Mouse (Mus musculus) adipocyte (in vitro differentiated cells): ENCODE results near the gene Rab36.

Experiments
- DNase-seq: peaks from one replicate; pipeline ENCODE4 v3.0.0-alpha.2; 2016; ENCODE audit warnings: low spot score

Gene Rab36

GRCm38 (mm10) chr10:75070281-75070976, 33.6 kb downstream of the Rab36 start:
- no peak for DNase-seq

- DNase-seq = no peak
Observed at GRCm38 (mm10) chr10:75075665-75076064, 38.8 kb downstream of the Rab36 start.

GRCm38 (mm10) chr10:75078174-75079128, 41.6 kb downstream of the Rab36 start:
- no peak for DNase-seq

GRCm38 (mm10) chr10:75085330-75085729, 48.5 kb downstream of the Rab36 start:
- no peak for DNase-seq

GRCm38 (mm10) chr10:75088471-75088870, 51.6 kb downstream of the Rab36 start:
- DNase-seq = no peak

GRCm38 (mm10) chr10:75091478-75092152, 54.8 kb downstream of the Rab36 start:
- DNase-seq = peak; percentile 51

GRCm38 (mm10) chr10:75093252-75093987, 56.6 kb downstream of the Rab36 start:
- DNase-seq = no peak

- DNase-seq = no peak
Observed at GRCm38 (mm10) chr10:75094338-75094737, 57.5 kb downstream of the Rab36 start.

GRCm38 (mm10) chr10:75095216-75095615, 58.4 kb downstream of the Rab36 start:
- no peak for DNase-seq

- no peak for DNase-seq
Observed at GRCm38 (mm10) chr10:75098446-75099183, 61.8 kb downstream of the Rab36 start.

- DNase-seq = no peak
Observed at GRCm38 (mm10) chr10:75100298-75100697, 63.4 kb downstream of the Rab36 start.

- DNase-seq = no peak
Observed at GRCm38 (mm10) chr10:75103502-75103901, 66.6 kb downstream of the Rab36 start.
